Mouse (Mus musculus): ENCODE results near the gene Mtln. TPM values are rescaled to one million over a fixed set of nuclear protein-coding genes. Genes with fewer than 3 reads are reported as not detected.

Mtln gene
- polyA plus RNA-seq (2014; fragmentation: Illumina TruSeq; extraction: RNeasy Lipid Tissue Mini Kit (QIAGEN cat#74804); ENCODE audit: low replicate concordance): 31.9 TPM

GRCm38 (mm10) chr2:127791919-127792603, at the start of gene Mtln:
Gene Mtln, minus strand, starts transcription at chr2:127792488.

GRCm38 (mm10) chr2:127838576-127838975, 46.3 kb upstream of the Mtln start, which contains the start of gene Acoxl:
Gene Acoxl, plus strand, starts transcription at chr2:127838876.

GRCm38 (mm10) chr2:127831401-127832102, 39.3 kb upstream of the Mtln start, which contains the start of gene Bub1:
Gene Bub1, minus strand, starts transcription at chr2:127831865.

GRCm38 (mm10) chr2:127788440-127789116, 3.7 kb downstream of the Mtln start, which contains the start of gene Nphp1:
Gene Nphp1, minus strand, starts transcription at chr2:127788897.

Other genes starting within 250 kb of the Mtln start
- gene Zfp661, start 205.4 kb downstream of the Mtln start, polyA plus RNA-seq (2014; fragmentation: Illumina TruSeq; extraction: RNeasy Lipid Tissue Mini Kit (QIAGEN cat#74804); ENCODE audit: low replicate concordance): 3.0 TPM
- gene Mrps5, start 205.3 kb downstream of the Mtln start, polyA plus RNA-seq (2014; fragmentation: Illumina TruSeq; extraction: RNeasy Lipid Tissue Mini Kit (QIAGEN cat#74804); ENCODE audit: low replicate concordance): 13.6 TPM
- 2.6 TPM for gene Mal, start 135.8 kb downstream of the Mtln start, polyA plus RNA-seq (2014; fragmentation: Illumina TruSeq; extraction: RNeasy Lipid Tissue Mini Kit (QIAGEN cat#74804); ENCODE audit: low replicate concordance)
- gene Mall, start 62.6 kb downstream of the Mtln start, polyA plus RNA-seq (2014; fragmentation: Illumina TruSeq; extraction: RNeasy Lipid Tissue Mini Kit (QIAGEN cat#74804); ENCODE audit: low replicate concordance): 50.0 TPM
- 1.3 TPM for gene Nphp1, start 3.6 kb downstream of the Mtln start, polyA plus RNA-seq (2014; fragmentation: Illumina TruSeq; extraction: RNeasy Lipid Tissue Mini Kit (QIAGEN cat#74804); ENCODE audit: low replicate concordance)
- gene Bub1, start 39.4 kb upstream of the Mtln start, polyA plus RNA-seq (2014; fragmentation: Illumina TruSeq; extraction: RNeasy Lipid Tissue Mini Kit (QIAGEN cat#74804); ENCODE audit: low replicate concordance): 22.3 TPM
- gene Acoxl, start 46.4 kb upstream of the Mtln start, polyA plus RNA-seq (2014; fragmentation: Illumina TruSeq; extraction: RNeasy Lipid Tissue Mini Kit (QIAGEN cat#74804); ENCODE audit: low replicate concordance): not detected

All from small intestine, adult 10 weeks (tissue).